ENCODE assay signal across 8 mouse cellular contexts in genomic region chr9:107355870-107356765, GRCm38 (mm10). TPM values are rescaled to one million over a fixed set of nuclear protein-coding genes. Genes with fewer than 3 reads are reported as not detected.
DNase-seq lines count a peak whose midpoint lies in the region; ATAC-seq and TF ChIP-seq lines count a peak whose summit lies in the region.

No protein-coding gene starts in this region.

- no peak overlapping the region for H3K4me2 ChIP-seq in forebrain, embryonic 14.5 days (ENCODE audit: low read length)
- no peak overlapping the region for H3K4me2 ChIP-seq in forebrain, embryonic 13.5 days
- H3K4me2 ChIP-seq in intestine, postnatal 0 days (replicated peaks; ENCODE audit: low read depth), result no peak overlapping the region
- no peak overlapping the region for H3K4me2 ChIP-seq in limb, embryonic 14.5 days (replicated peaks; ENCODE audit: low read depth, low read length, severe bottlenecking)

- no peaks in the 10 kb centered on the region for H3K9me3 ChIP-seq in forebrain, embryonic 14.5 days (replicated peaks; ENCODE audit: control insufficient read depth, low read length)
- no peaks in the 10 kb centered on the region for H3K9me3 ChIP-seq in forebrain, embryonic 13.5 days (replicated peaks)
- H3K9me3 ChIP-seq in intestine, postnatal 0 days (ENCODE audit: control insufficient read depth), result no peaks in the 10 kb centered on the region
- no peaks in the 10 kb centered on the region for H3K9me3 ChIP-seq in limb, embryonic 14.5 days (ENCODE audit: control insufficient read depth, low read length)

- no peaks in the 10 kb centered on the region for H3K36me3 ChIP-seq in forebrain, embryonic 14.5 days (ENCODE audit: control insufficient read depth, insufficient read depth, low read length)
- no peaks in the 10 kb centered on the region for H3K36me3 ChIP-seq in forebrain, embryonic 13.5 days (ENCODE audit: poor library complexity, severe bottlenecking)
- no peaks in the 10 kb centered on the region for H3K36me3 ChIP-seq in intestine, postnatal 0 days (ENCODE audit: control insufficient read depth, insufficient read depth)
- no peaks in the 10 kb centered on the region for H3K36me3 ChIP-seq in limb, embryonic 14.5 days (ENCODE audit: control insufficient read depth, insufficient read depth, low read length)

- 0 out of 2 replicates have a peak, but pooled peaks cover 3% of the 10 kb centered on the region for H3K27me3 ChIP-seq in forebrain, embryonic 14.5 days (replicated peaks; ENCODE audit: control insufficient read depth, insufficient read depth, low read length)
- H3K27me3 ChIP-seq in forebrain, embryonic 13.5 days, result peaks cover 16% of the 10 kb centered on the region; the same call in 1 of the 2 replicates
- peaks cover 4% of the 10 kb centered on the region; the same call in 1 of the 2 replicates for H3K27me3 ChIP-seq in intestine, postnatal 0 days (replicated peaks; ENCODE audit: control insufficient read depth, insufficient read depth, low read length)
- H3K27me3 ChIP-seq in limb, embryonic 14.5 days (ENCODE audit: control insufficient read depth, insufficient read depth, low read length), result no peaks in the 10 kb centered on the region

- H3K4me3 ChIP-seq in forebrain, embryonic 14.5 days (ENCODE audit: low read depth, low read length), result no peak overlapping the region
- no peak overlapping the region for H3K4me3 ChIP-seq in forebrain, embryonic 13.5 days
- H3K4me3 ChIP-seq in embryonic fibroblast, embryonic 13.5 days (ENCODE audit: insufficient read depth, low read length), result no peak overlapping the region
- no peak overlapping the region for H3K4me3 ChIP-seq in intestine, postnatal 0 days (ENCODE audit: low read depth, low read length)
- H3K4me3 ChIP-seq in limb, embryonic 14.5 days (replicated peaks; ENCODE audit: low read length), result no peak overlapping the region

- TF ChIP-seq POLR2A in embryonic fibroblast, embryonic 13.5 days (IDR thresholded peaks at IDR 0.05; ENCODE audit: low read depth, low read length), result no peak
- no peak for TF ChIP-seq POLR2A in limb, embryonic 14.5 days (IDR thresholded peaks at IDR 0.05; ENCODE audit: borderline replicate concordance, extremely low read depth, insufficient read depth, insufficient read length)

- WGBS in forebrain, embryonic 14.5 days, result 45% methylated on average over 6 of the region's 7 CpGs
- WGBS in forebrain, embryonic 13.5 days, result 48% methylated on average over 7 of the region's 7 CpGs
- 42% methylated on average over 7 of the region's 7 CpGs for WGBS in intestine, postnatal 0 days
- 59% methylated on average over 7 of the region's 7 CpGs for WGBS in limb, embryonic 14.5 days

- H3K9ac ChIP-seq in forebrain, embryonic 14.5 days (ENCODE audit: low read length), result no peak overlapping the region
- no peak overlapping the region for H3K9ac ChIP-seq in forebrain, embryonic 13.5 days
- no peak overlapping the region for H3K9ac ChIP-seq in intestine, postnatal 0 days (ENCODE audit: low read depth, low read length)
- no peak overlapping the region for H3K9ac ChIP-seq in limb, embryonic 14.5 days (ENCODE audit: low read depth, low read length, severe bottlenecking)

- peak; percentile 82 for DNase-seq in forebrain, embryonic 14.5 days (ENCODE audit: low spot score)
- peak; percentile 73 for DNase-seq in CD4-positive helper T cell, adult 2 months (ENCODE audit: low read depth, low spot score)
- peak; percentile 87 for DNase-seq in brain, adult 2 months (ENCODE audit: low read depth, low spot score)
- peak; percentile 35 for DNase-seq in limb, embryonic 14.5 days (ENCODE audit: low spot score)
- DNase-seq in retina, postnatal 1 day, result peak; percentile 78

- no peak overlapping the region for H3K27ac ChIP-seq in forebrain, embryonic 14.5 days (ENCODE audit: low read depth, low read length)
- H3K27ac ChIP-seq in forebrain, embryonic 13.5 days, result no peak overlapping the region
- H3K27ac ChIP-seq in embryonic fibroblast, embryonic 13.5 days (ENCODE audit: insufficient read depth, low read length), result no peak overlapping the region
- no peak overlapping the region for H3K27ac ChIP-seq in intestine, postnatal 0 days (ENCODE audit: low read depth, low read length)
- H3K27ac ChIP-seq in limb, embryonic 14.5 days (replicated peaks; ENCODE audit: low read depth, low read length), result no peak overlapping the region

- ATAC-seq in forebrain, embryonic 14.5 days, result no peak
- ATAC-seq in forebrain, embryonic 13.5 days, result no peak
- ATAC-seq in intestine, postnatal 0 days, result no peak
- ATAC-seq in limb, embryonic 14.5 days (ENCODE audit: low FRiP score, low read depth), result no peak

- peak; percentile 62; the same call in 1 of the 2 replicates for TF ChIP-seq CTCF in embryonic fibroblast, embryonic 13.5 days (IDR thresholded peaks at IDR 0.05; ENCODE audit: borderline replicate concordance, insufficient read depth, low read length)
- TF ChIP-seq CTCF in intestine, postnatal 0 days (IDR thresholded peaks at IDR 0.05; ENCODE audit: low read depth), result peak; percentile 74

- no peaks in the 10 kb centered on the region for H3K4me1 ChIP-seq in forebrain, embryonic 14.5 days (ENCODE audit: control insufficient read depth, insufficient read depth, low read length)
- peaks cover 4% of the 10 kb centered on the region; the same call in 1 of the 2 replicates for H3K4me1 ChIP-seq in forebrain, embryonic 13.5 days
- no peaks in the 10 kb centered on the region for H3K4me1 ChIP-seq in embryonic fibroblast, embryonic 13.5 days (ENCODE audit: control insufficient read depth, insufficient read depth, low read length)
- no peaks in the 10 kb centered on the region for H3K4me1 ChIP-seq in intestine, postnatal 0 days (replicated peaks; ENCODE audit: control insufficient read depth, insufficient read depth, low read length)
- H3K4me1 ChIP-seq in limb, embryonic 14.5 days (ENCODE audit: control insufficient read depth, insufficient read depth, low read length), result no peaks in the 10 kb centered on the region

RNA-seq across cellular contexts. Expression of gene 6430571L13Rik, which starts 15.7 kb away (rescaled TPM):
- 2.0 and 2.3 TPM in 2 replicates for polyA plus RNA-seq in forebrain, embryonic 14.5 days (2014; fragmentation: Nextera tagmentation; extraction: Ambion mirVana)
- 3.1 and 3.2 TPM in 2 replicates for polyA plus RNA-seq in forebrain, embryonic 13.5 days (2015; fragmentation: Nextera tagmentation; extraction: Ambion mirVana)
- not detected in 2 replicates for polyA plus RNA-seq in embryonic fibroblast, embryonic 13.5 days (2011; ENCODE audit: insufficient read length, low read depth, missing spikeins)
- 0.14 and 0.20 TPM in 2 replicates for polyA plus RNA-seq in intestine, postnatal 0 days (2015; fragmentation: Nextera tagmentation; extraction: Ambion mirVana)
- 1.0 and 1.1 TPM in 2 replicates for polyA plus RNA-seq in limb, embryonic 14.5 days (2012; rRNA removed)
- 0.39 and 0.56 TPM in 2 replicates for polyA plus RNA-seq in limb, embryonic 14.5 days (2014; fragmentation: Nextera tagmentation; extraction: Ambion mirVana)

RNA-seq across cellular contexts. Expression of gene Hemk1, which starts 18.0 kb away (rescaled TPM):
- polyA plus RNA-seq in forebrain, embryonic 14.5 days (2014; fragmentation: Nextera tagmentation; extraction: Ambion mirVana), result 14.0 and 15.7 TPM in 2 replicates
- 13.3 and 13.9 TPM in 2 replicates for polyA plus RNA-seq in forebrain, embryonic 13.5 days (2015; fragmentation: Nextera tagmentation; extraction: Ambion mirVana)
- 10.4 and 14.0 TPM in 2 replicates for polyA plus RNA-seq in embryonic fibroblast, embryonic 13.5 days (2011; ENCODE audit: insufficient read length, low read depth, missing spikeins)
- 5.9 and 8.2 TPM in 2 replicates for polyA plus RNA-seq in intestine, postnatal 0 days (2015; fragmentation: Nextera tagmentation; extraction: Ambion mirVana)
- polyA plus RNA-seq in limb, embryonic 14.5 days (2012; rRNA removed), result 24.9 and 32.9 TPM in 2 replicates
- 12.2 and 12.8 TPM in 2 replicates for polyA plus RNA-seq in limb, embryonic 14.5 days (2014; fragmentation: Nextera tagmentation; extraction: Ambion mirVana)

RNA-seq across cellular contexts. Expression of gene Cacna2d2, which starts 43.3 kb away (rescaled TPM):
- polyA plus RNA-seq in forebrain, embryonic 14.5 days (2014; fragmentation: Nextera tagmentation; extraction: Ambion mirVana), result 4.2 and 4.3 TPM in 2 replicates
- 3.3 and 4.5 TPM in 2 replicates for polyA plus RNA-seq in forebrain, embryonic 13.5 days (2015; fragmentation: Nextera tagmentation; extraction: Ambion mirVana)
- not detected in 2 replicates for polyA plus RNA-seq in embryonic fibroblast, embryonic 13.5 days (2011; ENCODE audit: insufficient read length, low read depth, missing spikeins)
- polyA plus RNA-seq in intestine, postnatal 0 days (2015; fragmentation: Nextera tagmentation; extraction: Ambion mirVana), result 0.14 and 0.22 TPM in 2 replicates
- 9.3 and 13.6 TPM in 2 replicates for polyA plus RNA-seq in limb, embryonic 14.5 days (2012; rRNA removed)
- 0.29 and 0.57 TPM in 2 replicates for polyA plus RNA-seq in limb, embryonic 14.5 days (2014; fragmentation: Nextera tagmentation; extraction: Ambion mirVana)

Comparison
In these comparisons a context has a peak if more than half of its experiments do, and no peak if none do; other contexts are left out.
1. DNase-seq: peak in every context shown above with its lines; median percentile 87 in brain, adult 2 months; 82 in forebrain, embryonic 14.5 days; 78 in retina, postnatal 1 day; 73 in CD4-positive helper T cell, adult 2 months; 35 in limb, embryonic 14.5 days.